Mouse (Mus musculus): ENCODE measurements around the gene Tdrd3. TPM values are rescaled to one million over a fixed set of nuclear protein-coding genes. Genes with fewer than 3 reads are reported as not detected.

Tdrd3 gene
- 43.5 and 44.0 TPM in 2 replicates for total RNA-seq (2021)
- long read RNA-seq, transcript Tdrd3-202 (14 exons, 2,657 nt) = major isoform, 9 of 34 reads
- long read RNA-seq, partial matches to known transcripts = 1 of 34 reads
- long read RNA-seq, other reads (novel, unspliced or antisense) = 24 of 34 reads

DNA sequence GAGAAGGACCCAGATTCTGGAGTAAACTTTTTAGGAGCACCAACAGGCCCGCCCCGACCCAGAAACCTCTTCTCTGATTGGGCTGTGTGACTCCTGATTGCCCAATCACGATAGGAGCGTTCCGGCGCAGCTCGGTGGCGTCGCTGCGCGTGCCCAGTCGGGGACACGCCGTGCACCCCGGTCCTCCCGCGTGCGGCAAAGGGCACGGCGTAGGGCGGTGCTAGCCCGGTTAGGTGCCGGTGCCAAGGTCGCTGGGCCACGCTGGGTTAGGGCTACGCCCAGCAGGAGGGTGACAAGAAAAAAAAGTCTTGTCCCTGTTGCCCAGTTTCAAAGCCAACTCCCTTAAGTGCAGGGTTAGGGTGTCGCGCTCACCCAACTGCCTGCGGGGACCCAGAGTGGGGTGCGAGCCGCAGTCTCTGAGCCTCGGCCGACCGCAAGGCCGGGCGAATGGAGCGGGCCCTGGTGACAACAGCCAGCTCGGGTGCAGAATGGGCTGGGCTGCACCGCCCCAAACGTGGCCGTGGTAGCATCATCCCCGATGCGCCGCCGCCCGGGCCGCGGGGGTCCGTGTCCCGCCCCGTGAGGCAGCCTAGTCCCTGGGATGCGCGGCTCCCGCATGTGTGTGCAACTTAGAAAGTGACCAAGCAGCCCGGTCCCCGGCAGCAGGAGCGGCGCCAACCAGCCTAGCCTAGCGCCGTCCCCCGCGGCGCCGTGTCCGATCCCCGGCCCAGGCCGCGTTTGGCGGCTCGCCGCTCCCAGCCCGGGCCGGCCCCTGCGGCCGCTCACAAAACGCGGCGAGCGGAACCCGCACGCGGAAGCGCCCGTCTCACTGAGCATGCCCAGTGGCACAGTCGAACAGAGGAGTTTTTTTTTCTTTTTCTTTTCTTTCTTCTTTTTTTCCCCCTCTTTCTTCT, at the start of gene Tdrd3:
TSS of gene Tdrd3 (plus strand) at position 832 of the 914 bp plus-strand sequence.
- DNase-seq = peak; percentile 96

- no peak for DNase-seq
Measured at GRCm38 (mm10) chr14:87367169-87367568, 49.3 kb upstream of the Tdrd3 start.

DNA sequence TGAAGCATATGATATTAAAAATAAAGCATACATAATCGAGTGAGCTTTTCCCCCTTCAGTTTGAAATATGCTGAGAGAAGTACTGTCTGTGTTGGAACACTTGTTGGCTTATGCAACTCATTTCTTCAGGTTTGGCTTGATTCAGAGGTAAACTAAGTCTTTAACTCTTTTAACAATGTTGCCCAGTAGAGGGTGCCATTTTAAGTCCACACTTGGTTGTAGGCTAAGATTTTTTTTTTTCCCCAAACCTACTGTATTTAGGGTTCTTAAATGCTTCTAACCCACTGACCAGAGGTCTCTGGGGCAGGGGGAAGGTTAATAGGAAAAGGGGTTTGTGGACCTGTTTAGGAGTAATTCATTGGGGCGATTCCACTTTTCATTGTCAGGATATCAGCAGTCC, 33.4 kb upstream of the Tdrd3 start:
- no peak for DNase-seq

DNA sequence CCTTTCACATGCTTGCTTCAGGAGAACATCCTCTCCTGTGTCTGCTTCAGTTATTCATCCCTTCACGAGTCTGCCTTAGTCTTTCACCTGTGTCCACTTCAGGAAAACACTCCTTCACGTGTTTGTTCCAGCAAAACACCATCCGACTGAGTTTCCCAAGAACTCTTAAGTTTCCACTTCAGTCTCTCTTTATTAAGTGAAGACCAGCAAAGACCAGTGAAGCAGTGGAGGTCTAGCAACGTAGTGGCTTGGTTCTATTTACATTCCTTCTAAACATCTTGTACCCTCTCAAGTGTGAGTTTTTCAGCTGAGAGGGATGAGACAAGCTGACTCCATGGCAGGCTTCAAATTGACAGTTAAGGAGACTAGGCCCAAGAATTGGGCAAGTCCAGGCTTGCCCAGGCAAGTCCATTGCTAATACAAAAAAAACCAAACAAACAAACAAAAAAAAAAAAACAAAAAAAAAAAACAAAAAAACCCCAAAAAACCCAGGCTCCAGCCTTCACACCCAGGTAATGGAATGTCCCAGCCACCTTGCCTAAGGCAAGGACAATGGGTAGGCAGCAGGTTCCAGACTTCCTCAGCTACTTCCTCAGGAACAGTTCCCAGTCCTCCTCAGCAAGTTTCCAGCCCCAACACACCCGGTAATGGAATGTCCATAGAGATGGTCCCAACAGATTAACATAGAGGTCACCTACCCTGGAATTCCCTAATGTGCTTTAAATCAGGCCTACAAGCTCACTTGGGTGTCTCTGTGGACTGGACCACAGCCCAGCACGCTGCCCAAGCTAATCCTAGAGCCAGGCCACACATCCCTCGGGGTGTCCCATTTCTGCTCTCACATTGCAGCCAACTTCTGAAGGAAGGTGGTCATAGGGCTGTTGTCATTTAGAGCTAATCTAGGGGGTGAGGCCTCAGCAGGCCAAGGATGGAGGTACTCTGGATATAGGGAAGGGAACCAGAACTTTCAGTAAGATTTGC, 31.9 kb upstream of the Tdrd3 start:
- no peak for DNase-seq

- DNase-seq = no peak
Measured at GRCm38 (mm10) chr14:87393096-87393495, 23.3 kb upstream of the Tdrd3 start.

DNA sequence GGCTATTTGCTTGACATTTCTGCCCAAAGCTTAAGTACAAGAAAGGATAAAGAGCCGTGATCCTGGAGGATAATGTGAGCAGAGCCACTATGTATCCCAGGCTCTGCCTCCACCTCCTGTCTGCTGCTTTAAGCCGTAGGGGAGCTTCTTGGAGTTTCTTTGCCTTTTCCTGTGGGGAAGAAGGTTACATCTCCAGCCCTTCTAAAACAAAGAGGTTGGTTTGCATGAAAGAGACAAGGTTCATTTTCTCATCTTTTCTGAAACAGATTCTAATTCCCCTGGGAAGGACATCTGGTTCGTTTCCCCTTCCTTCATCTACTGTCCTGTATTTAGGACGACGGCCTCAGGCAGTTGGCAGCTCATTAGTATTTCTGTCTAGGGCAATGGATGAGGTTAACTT, 19.8 kb upstream of the Tdrd3 start:
- DNase-seq = no peak

DNA sequence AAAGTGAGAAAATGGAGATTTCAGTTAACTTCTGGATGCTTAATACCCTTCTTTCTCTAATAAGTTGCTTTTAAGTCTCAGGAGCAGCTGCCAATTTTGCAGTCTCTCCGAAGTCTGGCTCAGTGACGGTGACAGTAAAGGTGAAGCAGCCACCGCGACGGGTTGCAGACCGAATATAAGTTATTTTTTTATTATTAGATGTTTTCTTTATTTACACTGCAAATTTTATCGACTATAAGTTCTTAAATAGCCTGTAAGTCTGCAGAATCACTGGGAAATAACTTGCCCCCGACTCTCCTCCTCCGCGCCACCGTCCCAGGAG, 992 bp upstream of the Tdrd3 start:
- DNase-seq = no peak

- DNase-seq = peak; percentile 66
Measured at GRCm38 (mm10) chr14:87416755-87417690, 584 bp downstream of the Tdrd3 start.

- no peak for DNase-seq
Measured at GRCm38 (mm10) chr14:87417691-87418070, 1.2 kb downstream of the Tdrd3 start.

DNA sequence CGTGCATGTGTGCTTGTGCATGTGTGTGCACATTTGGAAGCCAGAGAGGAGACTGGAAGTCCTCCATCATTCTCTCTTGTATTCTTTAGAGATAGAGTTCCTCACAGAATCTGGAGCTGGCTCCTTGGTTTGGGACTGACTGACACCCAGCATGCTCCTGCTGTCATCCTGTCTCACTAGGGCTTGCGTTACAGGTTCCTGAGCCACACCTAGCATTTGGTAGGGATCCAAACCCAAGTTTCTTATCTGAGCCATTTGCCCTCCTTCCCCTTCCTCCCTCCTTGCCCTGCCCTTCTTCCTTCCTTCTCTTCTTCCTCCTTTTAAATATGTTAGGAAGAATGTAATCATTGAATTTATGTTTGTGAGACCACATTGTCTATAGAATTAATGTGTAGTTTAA, 3.3 kb downstream of the Tdrd3 start:
- DNase-seq = no peak

GRCm38 (mm10) chr14:87420576-87420975, 4.1 kb downstream of the Tdrd3 start:
- DNase-seq = no peak

GRCm38 (mm10) chr14:87422432-87422831, 6.0 kb downstream of the Tdrd3 start:
- no peak for DNase-seq

DNA sequence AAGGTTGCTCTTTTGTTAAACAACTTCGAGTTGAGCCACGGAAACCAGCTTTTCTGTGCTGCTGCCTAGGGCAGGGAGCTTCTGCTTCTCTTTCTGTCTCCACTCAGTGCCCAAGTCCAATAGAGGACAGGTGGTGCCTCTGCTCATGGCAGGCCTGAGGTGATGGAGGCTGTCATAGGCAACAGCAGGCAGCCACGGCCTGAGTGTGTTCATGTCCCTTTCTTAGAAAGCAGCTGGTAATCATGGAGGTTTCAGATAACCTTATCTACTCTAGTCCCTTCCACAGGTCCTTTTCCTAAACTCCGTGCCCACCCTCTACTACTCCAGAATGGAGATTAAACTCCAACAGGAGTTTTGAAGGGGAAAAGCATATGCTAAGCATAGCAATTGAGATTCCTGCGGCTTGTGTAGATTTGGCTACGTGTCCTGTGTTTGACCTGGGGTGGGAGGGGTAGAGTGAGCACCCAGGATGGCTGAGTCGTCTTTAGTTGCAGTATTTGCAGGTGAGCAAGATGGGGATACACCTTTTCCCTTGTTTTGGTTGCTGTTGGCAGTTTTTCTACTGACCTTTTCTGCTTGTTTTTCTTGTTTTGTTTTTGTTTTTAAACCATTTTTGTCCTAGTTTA, 10.0 kb downstream of the Tdrd3 start:
- no peak for DNase-seq

DNA sequence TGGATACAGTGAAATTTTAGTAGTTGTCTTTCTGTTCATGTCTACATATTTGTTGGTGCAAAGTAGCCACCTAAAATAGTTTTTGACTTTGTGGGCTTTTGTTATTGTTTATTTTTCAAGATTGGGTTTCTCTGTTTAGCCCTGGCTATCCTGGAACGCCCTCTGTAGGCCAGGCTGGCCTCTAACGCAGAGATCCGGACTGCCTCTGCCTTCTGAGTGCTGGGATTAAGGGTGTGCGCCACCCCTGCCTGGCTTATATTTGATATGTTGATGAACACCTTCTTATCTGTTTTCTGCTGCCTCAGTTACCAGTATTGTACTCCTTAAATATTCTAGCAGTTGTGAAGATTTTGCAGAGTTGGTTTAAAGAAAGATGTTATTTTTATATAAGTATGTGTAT, 10.6 kb downstream of the Tdrd3 start:
- no peak for DNase-seq

GRCm38 (mm10) chr14:87427659-87428289, 11.3 kb downstream of the Tdrd3 start:
- DNase-seq = no peak

DNA sequence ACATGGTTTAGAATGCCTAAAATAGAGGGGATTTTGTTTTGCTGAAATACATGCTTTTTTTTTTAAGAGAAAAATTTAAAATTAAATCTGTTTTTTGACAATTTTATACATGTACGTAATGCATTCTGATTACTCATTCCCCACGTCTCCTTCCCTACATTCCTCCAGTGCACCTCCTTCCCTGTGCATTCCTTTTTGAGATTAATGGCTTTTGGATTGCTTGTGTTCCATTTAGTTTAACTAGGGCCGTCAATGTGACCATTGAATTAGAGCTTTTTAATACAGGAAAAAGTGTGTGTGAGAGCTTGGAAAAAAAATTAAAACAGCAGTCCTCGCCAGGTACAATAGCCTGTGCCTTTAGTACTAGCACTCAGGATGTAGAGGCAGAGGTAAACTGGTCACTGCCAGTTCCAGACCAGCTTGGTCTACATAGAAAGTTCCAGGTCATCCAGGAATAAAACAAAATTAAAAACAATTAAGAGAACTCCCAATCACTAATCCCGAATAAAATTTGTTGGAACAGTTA, 17.0 kb downstream of the Tdrd3 start:
- DNase-seq = no peak

DNA sequence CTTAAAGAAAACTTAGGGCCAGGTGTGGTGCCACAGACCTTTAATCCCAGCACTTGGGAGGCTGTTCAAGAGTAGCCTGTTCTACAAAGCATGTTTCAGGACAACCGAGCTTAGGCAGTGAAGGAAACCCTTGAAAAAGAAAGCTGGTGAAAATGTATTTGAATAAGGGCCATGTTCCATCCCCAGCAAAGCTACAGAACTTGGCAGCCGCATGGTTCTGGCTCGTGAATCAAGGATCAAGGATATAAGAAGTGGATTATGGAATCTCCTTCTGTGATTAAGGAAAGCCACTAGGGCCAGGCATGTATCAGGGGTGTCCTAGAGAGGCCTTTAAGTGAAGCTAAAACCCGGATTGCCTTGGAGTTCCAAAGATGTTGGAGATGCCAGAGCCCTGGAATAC, 18.9 kb downstream of the Tdrd3 start:
- DNase-seq = no peak

- no peak for DNase-seq
Measured at GRCm38 (mm10) chr14:87439721-87440120, 23.3 kb downstream of the Tdrd3 start.

DNA sequence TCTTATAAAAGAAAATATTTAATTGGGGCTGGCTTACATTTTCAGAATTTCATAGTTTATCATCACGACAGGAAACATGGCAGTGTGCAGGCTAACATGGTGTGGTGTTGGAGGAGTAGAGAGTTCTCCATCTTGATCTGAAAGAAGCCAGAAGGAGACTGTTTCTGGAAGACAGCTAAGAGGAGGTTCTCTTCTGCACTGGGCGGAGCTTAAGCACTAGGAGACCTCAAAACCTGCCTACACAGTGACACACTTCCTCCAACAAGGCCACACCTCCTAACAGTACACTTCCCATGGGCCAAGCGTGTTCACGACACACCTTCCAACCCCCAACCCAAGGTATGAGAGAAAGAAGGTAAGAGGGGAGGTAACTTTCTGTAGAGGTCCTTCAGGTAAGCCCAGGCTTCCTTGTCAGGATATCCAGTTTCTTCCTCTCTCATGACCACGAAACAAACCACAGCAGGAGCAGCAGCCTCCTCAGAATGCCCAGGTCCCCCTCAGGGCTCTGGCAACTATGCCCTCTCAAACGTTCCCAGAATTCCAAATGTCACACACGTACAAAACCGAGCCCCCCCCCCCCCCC, 30.0 kb downstream of the Tdrd3 start:
- no peak for DNase-seq
